28 mouse cellular contexts compared by ENCODE assay signal in genomic region chr12:12928239-12928638, GRCm38 (mm10). TPM values are rescaled to one million over a fixed set of nuclear protein-coding genes. Genes with fewer than 3 reads are reported as not detected.
DNase-seq lines count a peak whose midpoint lies in the region; ATAC-seq and TF ChIP-seq lines count a peak whose summit lies in the region.
"Had no signal": no experiment of that assay in that cellular context is flagged by ENCODE, and none has a peak within 500 bp of the region (broad histone marks: within the 10 kb centered on the region; RNA-seq: fewer than 3 reads in every experiment).

No protein-coding gene starts in this region.

- DNase-seq in kidney, postnatal 36 days = no peak
- no peak for DNase-seq in ES-E14 (ENCODE audit: low read depth, low spot score)
- DNase-seq in midbrain, embryonic 11.5 days (ENCODE audit: low spot score, missing footprints) = no peak
- DNase-seq: adrenal gland, adult 8-10 months; adrenal gland, postnatal 25 days; cerebellum, adult 11-12 months; cerebellum, adult 8-10 months; cerebellum, postnatal 10 days; cerebellum, postnatal 36 days; embryo, embryonic 11 days; gastrocnemius, postnatal 25 days; heart, adult 18-20 months; heart, postnatal 10 days; heart, postnatal 36 days had no signal

- in situ Hi-C loops in ES-E14 (cut with MboI; ENCODE audit: low sequenced_read_pairs in 2 of 2, unreplicated experiment in 2 of 2) = no loop called here

- no peak for TF ChIP-seq CTCF in intestine, postnatal 0 days (IDR thresholded peaks at IDR 0.05; ENCODE audit: low read depth)

- no peaks in the 10 kb centered on the region for H3K9me3 ChIP-seq in intestine, embryonic 15.5 days
- no peaks in the 10 kb centered on the region for H3K9me3 ChIP-seq in intestine, postnatal 0 days (ENCODE audit: control insufficient read depth)
- no peaks in the 10 kb centered on the region for H3K9me3 ChIP-seq in kidney, embryonic 16.5 days (ENCODE audit: low read length)
- no peaks in the 10 kb centered on the region for H3K9me3 ChIP-seq in ES-E14 (ENCODE audit: control insufficient read depth, insufficient read depth, low read depth, low read length)
- no peaks in the 10 kb centered on the region for H3K9me3 ChIP-seq in midbrain, embryonic 11.5 days (ENCODE audit: control insufficient read depth, low read length)
- H3K9me3 ChIP-seq: embryonic facial prominence, embryonic 13.5 days; forebrain, embryonic 12.5 days; forebrain, embryonic 15.5 days; heart, embryonic 12.5 days; heart, embryonic 15.5 days; hindbrain, embryonic 13.5 days had no signal

- no peaks in the 10 kb centered on the region for H3K27me3 ChIP-seq in intestine, embryonic 15.5 days (replicated peaks)
- no peaks in the 10 kb centered on the region for H3K27me3 ChIP-seq in intestine, postnatal 0 days (replicated peaks; ENCODE audit: control insufficient read depth, insufficient read depth, low read length)
- H3K27me3 ChIP-seq in kidney, embryonic 16.5 days (ENCODE audit: insufficient read depth, low read length) = no peaks in the 10 kb centered on the region
- H3K27me3 ChIP-seq in midbrain, embryonic 11.5 days (ENCODE audit: control insufficient read depth, insufficient read depth, low read length) = no peaks in the 10 kb centered on the region
- H3K27me3 ChIP-seq: embryonic facial prominence, embryonic 13.5 days; forebrain, embryonic 12.5 days; forebrain, embryonic 15.5 days; heart, embryonic 12.5 days; heart, embryonic 15.5 days; hindbrain, embryonic 13.5 days had no signal

- H3K4me3 ChIP-seq in intestine, embryonic 15.5 days (replicated peaks) = no peak overlapping the region
- H3K4me3 ChIP-seq in intestine, postnatal 0 days (ENCODE audit: low read depth, low read length) = no peak overlapping the region
- no peak overlapping the region for H3K4me3 ChIP-seq in kidney, embryonic 16.5 days (ENCODE audit: low read length)
- no peak overlapping the region for H3K4me3 ChIP-seq in ES-E14 (ENCODE audit: insufficient read depth in 1 of 2, low read depth in 1 of 2, low read length in 2 of 2, poor library complexity in 1 of 2, severe bottlenecking in 1 of 2)
- no peak overlapping the region for H3K4me3 ChIP-seq in midbrain, embryonic 11.5 days (ENCODE audit: low read depth, low read length)
- H3K4me3 ChIP-seq: embryonic facial prominence, embryonic 10.5 days; embryonic facial prominence, embryonic 13.5 days; erythroblast, embryonic 14.5 days; forebrain, embryonic 12.5 days; forebrain, embryonic 15.5 days; heart, embryonic 12.5 days; heart, embryonic 15.5 days; hindbrain, embryonic 10.5 days; hindbrain, embryonic 13.5 days had no signal

- 46% methylated on average over 3 of the region's 3 CpGs for WGBS in intestine, embryonic 15.5 days
- 32% methylated on average over 3 of the region's 3 CpGs for WGBS in intestine, postnatal 0 days
- 23% methylated on average over 3 of the region's 3 CpGs for WGBS in kidney, embryonic 16.5 days
- WGBS in midbrain, embryonic 11.5 days = 78% methylated on average over 3 of the region's 3 CpGs

- no peak overlapping the region for H3K4me2 ChIP-seq in intestine, embryonic 15.5 days (replicated peaks)
- H3K4me2 ChIP-seq in intestine, postnatal 0 days (replicated peaks; ENCODE audit: low read depth) = no peak overlapping the region
- no peak overlapping the region for H3K4me2 ChIP-seq in kidney, embryonic 16.5 days (replicated peaks; ENCODE audit: low read depth, low read length)
- no peak overlapping the region for H3K4me2 ChIP-seq in midbrain, embryonic 11.5 days
- H3K4me2 ChIP-seq: embryonic facial prominence, embryonic 13.5 days; forebrain, embryonic 12.5 days; forebrain, embryonic 15.5 days; heart, embryonic 12.5 days; heart, embryonic 15.5 days; hindbrain, embryonic 13.5 days had no signal

- H3K4me1 ChIP-seq in intestine, embryonic 15.5 days (replicated peaks) = no peaks in the 10 kb centered on the region
- no peaks in the 10 kb centered on the region for H3K4me1 ChIP-seq in intestine, postnatal 0 days (replicated peaks; ENCODE audit: control insufficient read depth, insufficient read depth, low read length)
- 0 out of 2 replicates have a peak, but pooled peaks cover 7% of the 10 kb centered on the region for H3K4me1 ChIP-seq in kidney, embryonic 16.5 days (ENCODE audit: insufficient read depth, low read length)
- peaks cover 17 to 29% of the 10 kb centered on the region in 2 experiments for H3K4me1 ChIP-seq in ES-E14 (ENCODE audit: control insufficient read depth in 2 of 2, insufficient read depth in 2 of 2, low read length in 2 of 2, poor library complexity in 1 of 2)
- peaks cover 5% of the 10 kb centered on the region; the same call in 1 of the 2 replicates for H3K4me1 ChIP-seq in midbrain, embryonic 11.5 days (ENCODE audit: control insufficient read depth, insufficient read depth, low read length)
- H3K4me1 ChIP-seq: embryonic facial prominence, embryonic 13.5 days; forebrain, embryonic 15.5 days; heart, embryonic 12.5 days; hindbrain, embryonic 13.5 days had no signal

- H3K9ac ChIP-seq in intestine, embryonic 15.5 days = no peak overlapping the region
- H3K9ac ChIP-seq in intestine, postnatal 0 days (ENCODE audit: low read depth, low read length) = no peak overlapping the region
- no peak overlapping the region for H3K9ac ChIP-seq in kidney, embryonic 16.5 days (replicated peaks; ENCODE audit: low read length)
- no peak overlapping the region for H3K9ac ChIP-seq in ES-E14 (ENCODE audit: insufficient read depth, low read depth, low read length, poor library complexity, severe bottlenecking)
- no peak overlapping the region for H3K9ac ChIP-seq in midbrain, embryonic 11.5 days (ENCODE audit: low read length)
- H3K9ac ChIP-seq: embryonic facial prominence, embryonic 13.5 days; forebrain, embryonic 12.5 days; forebrain, embryonic 15.5 days; heart, embryonic 12.5 days; heart, embryonic 15.5 days; hindbrain, embryonic 13.5 days had no signal

- no peak overlapping the region for H3K27ac ChIP-seq in intestine, embryonic 15.5 days
- H3K27ac ChIP-seq in intestine, postnatal 0 days (ENCODE audit: low read depth, low read length) = no peak overlapping the region
- H3K27ac ChIP-seq in kidney, embryonic 16.5 days (ENCODE audit: low read length) = no peak overlapping the region
- peak overlapping the region; percentile 15; the same call in 1 of the 2 replicates for H3K27ac ChIP-seq in ES-E14 (ENCODE audit: insufficient read depth, low read depth, low read length, poor library complexity, severe bottlenecking)
- no peak overlapping the region for H3K27ac ChIP-seq in midbrain, embryonic 11.5 days (ENCODE audit: low read depth, low read length)
- H3K27ac ChIP-seq: embryonic facial prominence, embryonic 10.5 days; embryonic facial prominence, embryonic 13.5 days; forebrain, embryonic 12.5 days; forebrain, embryonic 15.5 days; heart, embryonic 15.5 days; hindbrain, embryonic 13.5 days; hindbrain, postnatal 0 days had no signal

- peak; percentile 36 for ATAC-seq in intestine, embryonic 15.5 days
- no peak for ATAC-seq in intestine, postnatal 0 days
- ATAC-seq in kidney, embryonic 16.5 days (ENCODE audit: low FRiP score, low TSS enrichment) = peak; percentile 57; the same call in 1 of the 2 replicates
- ATAC-seq in midbrain, embryonic 11.5 days (ENCODE audit: low FRiP score) = no peak
- ATAC-seq: activated CD4-positive, CD25-positive, alpha-beta regulatory T cell, adult 4 months; forebrain, embryonic 15.5 days; hindbrain, postnatal 0 days had no signal

- H3K36me3 ChIP-seq in intestine, embryonic 15.5 days = no peaks in the 10 kb centered on the region
- no peaks in the 10 kb centered on the region for H3K36me3 ChIP-seq in intestine, postnatal 0 days (ENCODE audit: control insufficient read depth, insufficient read depth)
- H3K36me3 ChIP-seq in kidney, embryonic 16.5 days (ENCODE audit: insufficient read depth, low read length) = no peaks in the 10 kb centered on the region
- H3K36me3 ChIP-seq in ES-E14 (ENCODE audit: control insufficient read depth, insufficient read depth, low read length, poor library complexity, severe bottlenecking) = no peaks in the 10 kb centered on the region
- H3K36me3 ChIP-seq in midbrain, embryonic 11.5 days (ENCODE audit: control insufficient read depth, insufficient read depth, low read length) = no peaks in the 10 kb centered on the region
- H3K36me3 ChIP-seq: embryonic facial prominence, embryonic 10.5 days; embryonic facial prominence, embryonic 13.5 days; forebrain, embryonic 12.5 days; forebrain, embryonic 15.5 days; heart, embryonic 12.5 days; heart, embryonic 15.5 days; hindbrain, embryonic 10.5 days; hindbrain, embryonic 13.5 days had no signal

TF ChIP-seq in ES-E14, 5 proteins besides CTCF, POLR2A, EP300 and RAD21:
- TF ChIP-seq ZNF384 (IDR thresholded peaks at IDR 0.05; ENCODE audit: low read depth, low read length) (no peak), HCFC1 (IDR thresholded peaks at IDR 0.05; ENCODE audit: borderline replicate concordance, insufficient read depth, low read length) (no peak), ZC3H11A (IDR thresholded peaks at IDR 0.05; ENCODE audit: borderline replicate concordance, low read depth, low read length) (no peak), MAFK (IDR thresholded peaks at IDR 0.05; ENCODE audit: insufficient read depth, low read depth, low read length) (no peak), CHD2 (IDR thresholded peaks at IDR 0.05; ENCODE audit: low read depth, low read length) (no peak)

RNA-seq across cellular contexts. Expression of gene Mycn, which starts 13.5 kb away (rescaled TPM):
- 72.5 and 89.8 TPM in 2 replicates for polyA plus RNA-seq in intestine, embryonic 15.5 days (2015; fragmentation: Nextera tagmentation; extraction: Ambion mirVana)
- polyA plus RNA-seq in intestine, postnatal 0 days (2015; fragmentation: Nextera tagmentation; extraction: Ambion mirVana) = 18.2 and 21.3 TPM in 2 replicates
- 74.8 and 77.9 TPM in 2 replicates for polyA plus RNA-seq in kidney, embryonic 16.5 days (2015; fragmentation: Nextera tagmentation; extraction: Ambion mirVana)
- total RNA-seq in ES-E14 (2012; rRNA removed) = 76.8 and 110 TPM in 2 replicates
- 86.8 and 99.1 TPM in 2 replicates for polyA plus RNA-seq in midbrain, embryonic 11.5 days (2014; fragmentation: Nextera tagmentation; extraction: Ambion mirVana)
- polyA plus RNA-seq: activated CD4-positive, CD25-positive, alpha-beta regulatory T cell, adult 4 months had no signal

Comparison
In these comparisons a context has a peak if more than half of its experiments do, and no peak if none do; other contexts are left out.
1. ATAC-seq: peak in intestine, embryonic 15.5 days (single experiment) and kidney, embryonic 16.5 days (single experiment); none in intestine, postnatal 0 days (single experiment) and midbrain, embryonic 11.5 days (single experiment).